ENCODE assay signal across 12 mouse cellular contexts in the genomic region with DNA sequence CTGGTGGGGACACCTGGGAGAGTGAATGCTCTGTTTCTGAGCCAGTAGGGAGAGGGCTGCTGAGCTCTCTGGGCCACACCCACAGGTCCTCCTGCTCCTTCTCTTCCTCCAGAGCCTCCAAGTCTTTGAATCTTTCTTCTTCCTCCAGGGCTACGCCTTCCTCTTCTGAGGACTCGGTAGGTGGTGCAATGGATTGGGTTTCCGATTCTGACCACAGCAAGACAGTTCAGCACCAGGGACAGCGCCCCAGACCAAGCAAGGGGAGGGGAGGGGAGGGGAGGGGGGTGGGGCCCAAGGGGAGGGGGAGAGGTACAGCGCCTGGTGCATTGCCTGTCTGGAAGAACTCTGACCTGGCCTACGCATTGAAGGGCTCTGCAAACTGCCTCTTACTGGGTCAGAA. TPM values are rescaled to one million over a fixed set of nuclear protein-coding genes. Genes with fewer than 3 reads are reported as not detected.
A peak's percentile ranks its signal among the peaks of the same experiment; 100 is the strongest.
DNase-seq lines count a peak whose midpoint lies in the region; ATAC-seq and TF ChIP-seq lines count a peak whose summit lies in the region.
"Had no signal": no experiment of that assay in that cellular context is flagged by ENCODE, and none has a peak within 500 bp of the region (broad histone marks: within the 10 kb centered on the region; RNA-seq: fewer than 3 reads in every experiment).

No protein-coding gene starts in this region.

- H3K4me3 ChIP-seq in intestine, embryonic 15.5 days (replicated peaks) = no peak overlapping the region
- H3K4me3 ChIP-seq in intestine, embryonic 16.5 days (ENCODE audit: low read length) = no peak overlapping the region
- no peak overlapping the region for H3K4me3 ChIP-seq in G1E (ENCODE audit: low read depth, low read length)
- no peak overlapping the region for H3K4me3 ChIP-seq in limb, embryonic 11.5 days (ENCODE audit: low read depth, low read length)
- H3K4me3 ChIP-seq: erythroblast, embryonic 14.5 days; megakaryocyte, embryonic 14.5 days had no signal

- H3K36me3 ChIP-seq in intestine, embryonic 15.5 days = no peaks in the 10 kb centered on the region
- H3K36me3 ChIP-seq in intestine, embryonic 16.5 days (ENCODE audit: control insufficient read depth, insufficient read depth, low read length) = no peaks in the 10 kb centered on the region
- H3K36me3 ChIP-seq in G1E (replicated peaks) = no peaks in the 10 kb centered on the region
- no peaks in the 10 kb centered on the region for H3K36me3 ChIP-seq in limb, embryonic 11.5 days (ENCODE audit: control insufficient read depth, insufficient read depth, low read length)

- H3K27me3 ChIP-seq in intestine, embryonic 15.5 days (replicated peaks) = peaks cover 98% of the 10 kb centered on the region
- H3K27me3 ChIP-seq in intestine, embryonic 16.5 days (replicated peaks; ENCODE audit: control insufficient read depth, insufficient read depth, low read length) = peaks cover 80% of the 10 kb centered on the region
- H3K27me3 ChIP-seq in G1E (ENCODE audit: insufficient read depth, low read length) = peaks cover 31% of the 10 kb centered on the region
- H3K27me3 ChIP-seq in limb, embryonic 11.5 days (ENCODE audit: control insufficient read depth, insufficient read depth, low read length) = peaks cover 65% of the 10 kb centered on the region

- no peak for TF ChIP-seq CTCF in G1E (IDR thresholded peaks at IDR 0.05; ENCODE audit: low read depth, low read length)

- no peak overlapping the region for H3K4me2 ChIP-seq in intestine, embryonic 15.5 days (replicated peaks)
- H3K4me2 ChIP-seq in intestine, embryonic 16.5 days (ENCODE audit: low read depth, low read length) = no peak overlapping the region
- no peak overlapping the region for H3K4me2 ChIP-seq in limb, embryonic 11.5 days (ENCODE audit: low read depth, severe bottlenecking)

- ATAC-seq in intestine, embryonic 15.5 days = 0 out of 2 replicates have a peak, but pooled peaks have one; percentile 18
- ATAC-seq in intestine, embryonic 16.5 days = no peak
- no peak for ATAC-seq in G1E (ENCODE audit: extremely low read depth, insufficient number of reproducible peaks, low FRiP score, poor library complexity, severe bottlenecking)
- no peak for ATAC-seq in limb, embryonic 11.5 days (ENCODE audit: insufficient number of reproducible peaks, low FRiP score, low TSS enrichment, low read depth)
- no peak; the same call in 1 of the 2 replicates for ATAC-seq in megakaryocyte-erythroid progenitor cell, adult 5-6 weeks (replicated peaks; ENCODE audit: low FRiP score, low TSS enrichment, poor library complexity, severe bottlenecking)

- no peak overlapping the region for H3K27ac ChIP-seq in intestine, embryonic 15.5 days
- no peak overlapping the region for H3K27ac ChIP-seq in intestine, embryonic 16.5 days (ENCODE audit: low read length)
- H3K27ac ChIP-seq in limb, embryonic 11.5 days (replicated peaks; ENCODE audit: low read depth, low read length) = no peak overlapping the region

- peaks cover 8% of the 10 kb centered on the region for H3K4me1 ChIP-seq in intestine, embryonic 15.5 days (replicated peaks)
- H3K4me1 ChIP-seq in intestine, embryonic 16.5 days (ENCODE audit: control insufficient read depth, insufficient read depth, low read length) = peaks cover 4% of the 10 kb centered on the region; the same call in 1 of the 2 replicates
- H3K4me1 ChIP-seq in G1E (ENCODE audit: insufficient read depth, low read depth, low read length) = peaks cover 2% of the 10 kb centered on the region
- peaks cover 7% of the 10 kb centered on the region; the same call in 1 of the 2 replicates for H3K4me1 ChIP-seq in limb, embryonic 11.5 days (ENCODE audit: control insufficient read depth, insufficient read depth, low read length)

- H3K9me3 ChIP-seq in intestine, embryonic 15.5 days = no peaks in the 10 kb centered on the region
- no peaks in the 10 kb centered on the region for H3K9me3 ChIP-seq in intestine, embryonic 16.5 days (ENCODE audit: control insufficient read depth, low read length)
- no peaks in the 10 kb centered on the region for H3K9me3 ChIP-seq in G1E (replicated peaks)
- H3K9me3 ChIP-seq in limb, embryonic 11.5 days (ENCODE audit: control insufficient read depth, low read length) = no peaks in the 10 kb centered on the region
- H3K9me3 ChIP-seq: megakaryocyte, embryonic 14.5 days had no signal

- WGBS in intestine, embryonic 15.5 days = 0% methylated on average over 5 of the region's 6 CpGs
- WGBS in intestine, embryonic 16.5 days = 3% methylated on average over 5 of the region's 6 CpGs
- 3% methylated on average over 2 of the region's 6 CpGs for WGBS in limb, embryonic 11.5 days

- H3K9ac ChIP-seq in intestine, embryonic 15.5 days = no peak overlapping the region
- no peak overlapping the region for H3K9ac ChIP-seq in intestine, embryonic 16.5 days (ENCODE audit: low read depth, low read length)
- H3K9ac ChIP-seq in limb, embryonic 11.5 days (ENCODE audit: low read length) = no peak overlapping the region

- DNase-seq in 3T3-L1 (ENCODE audit: low read depth, low spot score) (peak; percentile 50), G1E (ENCODE audit: low spot score) (peak; percentile 53)
- DNase-seq in limb, embryonic 11.5 days (ENCODE audit: low spot score) = peak; percentile 88
- no peak for DNase-seq in gastrocnemius, adult 8-10 months (ENCODE audit: low spot score in 2 of 2)
- DNase-seq in adrenal gland, adult (ENCODE audit: inconsistent age in 2 of 2, low spot score in 1 of 2) = no peak

RNA-seq across cellular contexts. Expression of a gene that starts 6.6 kb away (rescaled TPM):
- 0.15 and 0.54 TPM in 2 replicates for polyA plus RNA-seq in intestine, embryonic 15.5 days (2015; fragmentation: Nextera tagmentation; extraction: Ambion mirVana)
- polyA plus RNA-seq in intestine, embryonic 16.5 days (2015; fragmentation: Nextera tagmentation; extraction: Ambion mirVana) = 0.18 and 0.67 TPM in 2 replicates
- total RNA-seq in G1E (2014; fragmentation: Nextera tagmentation) = not detected in 2 replicates
- total RNA-seq in G1E (2017) = 0.06 TPM in 1 of 2 replicates, not detected in the other
- polyA plus RNA-seq in G1E (2012) = not detected in 2 replicates
- not detected in 2 replicates for polyA plus RNA-seq in limb, embryonic 11.5 days (2014; fragmentation: Nextera tagmentation; extraction: Ambion mirVana)
- total RNA-seq in megakaryocyte-erythroid progenitor cell, adult 5-6 weeks (2014; fragmentation: Nextera tagmentation) = not detected in 2 replicates
- not detected in 2 replicates for total RNA-seq in megakaryocyte-erythroid progenitor cell, adult 5-6 weeks (2017)
- total RNA-seq in gastrocnemius, adult 8-10 months (2022) = under 1 TPM in 1 of 4 experiments, not detected in 3; 0.15 TPM
- polyA plus RNA-seq: erythroblast, embryonic 14.5 days; spleen, adult 2 months had no signal

RNA-seq across cellular contexts. Expression of a gene that starts 22.6 kb away (rescaled TPM):
- polyA plus RNA-seq in intestine, embryonic 15.5 days (2015; fragmentation: Nextera tagmentation; extraction: Ambion mirVana) = 17.0 and 20.0 TPM in 2 replicates
- polyA plus RNA-seq in intestine, embryonic 16.5 days (2015; fragmentation: Nextera tagmentation; extraction: Ambion mirVana) = 9.4 and 10.3 TPM in 2 replicates
- total RNA-seq in G1E (2014; fragmentation: Nextera tagmentation) = not detected in 2 replicates
- total RNA-seq in G1E (2017) = 0.12 and 0.22 TPM in 2 replicates
- 0.02 TPM in 2 replicates for polyA plus RNA-seq in G1E (2012)
- 7.9 and 8.8 TPM in 2 replicates for polyA plus RNA-seq in limb, embryonic 11.5 days (2014; fragmentation: Nextera tagmentation; extraction: Ambion mirVana)
- total RNA-seq in megakaryocyte-erythroid progenitor cell, adult 5-6 weeks (2014; fragmentation: Nextera tagmentation) = not detected in 2 replicates
- total RNA-seq in megakaryocyte-erythroid progenitor cell, adult 5-6 weeks (2017) = 0.84 TPM in 1 of 2 replicates, not detected in the other
- total RNA-seq in gastrocnemius, adult 8-10 months (2022) = 10 to 100 TPM in 2 of 4 experiments, 1 to 10 TPM in 2; 8.7 to 18.0 (median 12.0) TPM
- polyA plus RNA-seq: erythroblast, embryonic 14.5 days had no signal

RNA-seq across cellular contexts. Expression of a gene that starts 33.9 kb away (rescaled TPM):
- polyA plus RNA-seq in intestine, embryonic 15.5 days (2015; fragmentation: Nextera tagmentation; extraction: Ambion mirVana) = not detected in 2 replicates
- polyA plus RNA-seq in intestine, embryonic 16.5 days (2015; fragmentation: Nextera tagmentation; extraction: Ambion mirVana) = not detected in 2 replicates
- total RNA-seq in G1E (2014; fragmentation: Nextera tagmentation) (not detected in 2 replicates), G1E (2017) (not detected in 2 replicates)
- not detected in 2 replicates for polyA plus RNA-seq in G1E (2012)
- 0.44 TPM in 1 of 2 replicates, not detected in the other for polyA plus RNA-seq in limb, embryonic 11.5 days (2014; fragmentation: Nextera tagmentation; extraction: Ambion mirVana)
- not detected in 2 replicates for total RNA-seq in megakaryocyte-erythroid progenitor cell, adult 5-6 weeks (2014; fragmentation: Nextera tagmentation)
- total RNA-seq in megakaryocyte-erythroid progenitor cell, adult 5-6 weeks (2017) = not detected in 2 replicates
- total RNA-seq in gastrocnemius, adult 8-10 months (2022) = under 1 TPM in 1 of 4 experiments, not detected in 3; 0.11 TPM
- total RNA-seq: heart, postnatal 14 days had no signal
- polyA plus RNA-seq: erythroblast, embryonic 14.5 days; spleen, adult 2 months had no signal

RNA-seq across cellular contexts. Expression of a gene that starts 45.0 kb away (rescaled TPM):
- polyA plus RNA-seq in intestine, embryonic 15.5 days (2015; fragmentation: Nextera tagmentation; extraction: Ambion mirVana) = 7.0 and 8.2 TPM in 2 replicates
- polyA plus RNA-seq in intestine, embryonic 16.5 days (2015; fragmentation: Nextera tagmentation; extraction: Ambion mirVana) = 3.8 TPM in 2 replicates
- total RNA-seq in G1E (2014; fragmentation: Nextera tagmentation) (not detected in 2 replicates), G1E (2017) (0.38 TPM in 1 of 2 replicates, not detected in the other)
- not detected in 2 replicates for polyA plus RNA-seq in G1E (2012)
- 796 and 836 TPM in 2 replicates for polyA plus RNA-seq in limb, embryonic 11.5 days (2014; fragmentation: Nextera tagmentation; extraction: Ambion mirVana)
- 2.8 TPM in 1 of 2 replicates, not detected in the other for total RNA-seq in megakaryocyte-erythroid progenitor cell, adult 5-6 weeks (2014; fragmentation: Nextera tagmentation)
- 1.2 TPM in 1 of 2 replicates, not detected in the other for total RNA-seq in megakaryocyte-erythroid progenitor cell, adult 5-6 weeks (2017)
- not detected for total RNA-seq in gastrocnemius, adult 8-10 months (2022)
- polyA plus RNA-seq: erythroblast, embryonic 14.5 days had no signal

RNA-seq across cellular contexts. Expression of a gene that starts 49.5 kb away (rescaled TPM):
- polyA plus RNA-seq in intestine, embryonic 15.5 days (2015; fragmentation: Nextera tagmentation; extraction: Ambion mirVana) = 36.7 and 40.3 TPM in 2 replicates
- 30.4 and 38.3 TPM in 2 replicates for polyA plus RNA-seq in intestine, embryonic 16.5 days (2015; fragmentation: Nextera tagmentation; extraction: Ambion mirVana)
- total RNA-seq in G1E (2014; fragmentation: Nextera tagmentation) (22.5 and 27.8 TPM in 2 replicates), G1E (2017) (15.0 and 16.6 TPM in 2 replicates)
- 31.3 and 48.1 TPM in 2 replicates for polyA plus RNA-seq in G1E (2012)
- polyA plus RNA-seq in limb, embryonic 11.5 days (2014; fragmentation: Nextera tagmentation; extraction: Ambion mirVana) = 36.9 and 44.1 TPM in 2 replicates
- total RNA-seq in megakaryocyte-erythroid progenitor cell, adult 5-6 weeks (2014; fragmentation: Nextera tagmentation) = 48.6 and 79.2 TPM in 2 replicates
- 81.0 and 81.9 TPM in 2 replicates for total RNA-seq in megakaryocyte-erythroid progenitor cell, adult 5-6 weeks (2017)
- 10 to 100 TPM; 24.2 to 30.2 (median 25.5) TPM for total RNA-seq in gastrocnemius, adult 8-10 months (2022)

Comparison
In these comparisons a context has a peak if more than half of its experiments do, and no peak if none do; other contexts are left out.
1. DNase-seq: peak in 3T3-L1 (single experiment), G1E (single experiment) and limb, embryonic 11.5 days (single experiment); none in gastrocnemius, adult 8-10 months (0 of 2) and adrenal gland, adult (0 of 2).